Mouse (Mus musculus) hindbrain, embryonic 11.5 days (tissue): ENCODE results near the gene Emp3. TPM values are rescaled to one million over a fixed set of nuclear protein-coding genes. Genes with fewer than 3 reads are reported as not detected.
"Not testable (repeated sequence)": the region's sequence is repeated elsewhere in the genome, so short reads cannot be mapped to it uniquely, and the experiment has no call there.

Experiments
- ATAC-seq: fragments of 200-750 bp; cut with Nextera tagmentation; 2 replicates; pipeline ENCODE4 v1.8.0; 2017; ENCODE audit warnings: mild to moderate bottlenecking, moderate TSS enrichment, moderate library complexity; ENCODE audit not compliant: low FRiP score
- DNase-seq: peaks from one replicate; pipeline ENCODE4 v3.0.0-alpha.2; 2015; ENCODE audit warnings: low spot score
- H3K27ac ChIP-seq: fragments of 300-500 bp; sonication (generic); 2 replicates; pipeline ENCODE4 v1.5.1; 2014; ENCODE audit warnings: mild to moderate bottlenecking, low read depth, low read length
- H3K27me3 ChIP-seq: fragments of 300-500 bp; sonication (generic); 2 replicates; pipeline ENCODE4 v1.6.1; 2014; ENCODE audit warnings: mild to moderate bottlenecking, low read length, moderate library complexity, mixed read lengths; ENCODE audit not compliant: control insufficient read depth, insufficient read depth
- H3K36me3 ChIP-seq: fragments of 300-500 bp; sonication (generic); 2 replicates; pipeline ENCODE4 v1.6.1; 2014; ENCODE audit warnings: mild to moderate bottlenecking, low read length, moderate library complexity, mixed read lengths; ENCODE audit not compliant: control insufficient read depth, insufficient read depth
- H3K4me1 ChIP-seq: fragments of 300-500 bp; sonication (generic); replicated peaks from 2 replicates; pipeline ENCODE4 v1.6.1; 2014; ENCODE audit warnings: low read length, mixed read lengths; ENCODE audit not compliant: control insufficient read depth, insufficient read depth
- H3K4me2 ChIP-seq: fragments of 300-500 bp; sonication (generic); replicated peaks from 2 replicates; pipeline ENCODE4 v1.6.1; 2014; ENCODE audit warnings: mild to moderate bottlenecking, low read depth, low read length
- H3K4me3 ChIP-seq: fragments of 300-500 bp; sonication (generic); 2 replicates; pipeline ENCODE4 v1.5.1; 2014; ENCODE audit warnings: low read depth, low read length
- H3K9ac ChIP-seq: fragments of 300-500 bp; sonication (generic); 2 replicates; pipeline ENCODE4 v1.6.1; 2014; ENCODE audit warnings: low read depth, low read length
- H3K9me3 ChIP-seq: fragments of 300-500 bp; sonication (generic); 2 replicates; pipeline ENCODE4 v1.6.1; 2016; ENCODE audit warnings: low read length; ENCODE audit not compliant: control insufficient read depth
- WGBS: fragments of 180-500 bp; shearing (Covaris S2); extraction: QIAGEN DNeasy Blood & Tissue Kit; methylation state at CpG from one replicate; pipeline ENCODE4 v1.1.7; 2014; 5-methylcytosine and 5-hydroxymethylcytosine counted together
- polyA plus RNA-seq: library from polyadenylated mRNA; unstranded; fragments of >200 nt; fragmentation: Nextera tagmentation; extraction: Ambion mirVana; gene quantifications from 2 replicates; pipeline ENCODE4 v1.2.1, GENCODE M21; 2014

The Emp3 gene
- polyA plus RNA-seq, 1 experiment from 2014 or later: 40.5 TPM

GRCm38 (mm10) chr7:45906622-45907021, 14.6 kb downstream of the Emp3 start:
- Histone ChIP-seq H3K27me3 (no peaks in the 10 kb centered on the region), H3K4me2 (no peak overlapping the region), H3K9ac (no peak overlapping the region), H3K9me3 (no peaks in the 10 kb centered on the region), H3K4me1 (no peaks in the 10 kb centered on the region), H3K27ac (no peak overlapping the region), H3K4me3 (no peak overlapping the region), H3K36me3 (no peaks in the 10 kb centered on the region)
- no peak for ATAC-seq
- no peak for DNase-seq
- WGBS: 89% methylated on average over 9 of the region's 9 CpGs

- 87% methylated on average over 10 of the region's 12 CpGs for WGBS
- no peaks in the 10 kb centered on the region for H3K9me3 ChIP-seq
- no peak overlapping the region for H3K27ac ChIP-seq
- no peak overlapping the region for H3K4me2 ChIP-seq
- ATAC-seq: no peak
- H3K36me3 ChIP-seq: no peaks in the 10 kb centered on the region
- no peaks in the 10 kb centered on the region for H3K4me1 ChIP-seq
- peak; percentile 35 for DNase-seq
- H3K27me3 ChIP-seq: no peaks in the 10 kb centered on the region
- no peak overlapping the region for H3K9ac ChIP-seq
- H3K4me3 ChIP-seq: no peak overlapping the region
Observed at GRCm38 (mm10) chr7:45902481-45903002, 18.7 kb downstream of the Emp3 start.

- ATAC-seq (no peak), DNase-seq (peak; percentile 34)
- no peaks in the 10 kb centered on the region for H3K27me3 ChIP-seq
- H3K9me3 ChIP-seq: no peaks in the 10 kb centered on the region
- no peaks in the 10 kb centered on the region for H3K4me1 ChIP-seq
- WGBS: 57% methylated on average over 5 of the region's 5 CpGs
- H3K36me3 ChIP-seq: no peaks in the 10 kb centered on the region
- no peak overlapping the region for H3K4me2 ChIP-seq
- H3K9ac ChIP-seq: no peak overlapping the region
- no peak overlapping the region for H3K4me3 ChIP-seq
- H3K27ac ChIP-seq: no peak overlapping the region
Observed at GRCm38 (mm10) chr7:45901562-45901961, 19.6 kb downstream of the Emp3 start.

- H3K27ac ChIP-seq, H3K9ac ChIP-seq, H3K9me3 ChIP-seq, H3K4me2 ChIP-seq, H3K4me1 ChIP-seq, ATAC-seq, H3K36me3 ChIP-seq, H3K27me3 ChIP-seq, H3K4me3 ChIP-seq: not testable (repeated sequence)
- peak; percentile 42 for DNase-seq
- 56% methylated on average over 4 of the region's 4 CpGs for WGBS
Observed at GRCm38 (mm10) chr7:45898125-45898524, 23.1 kb downstream of the Emp3 start.

GRCm38 (mm10) chr7:45897258-45897757, 23.9 kb downstream of the Emp3 start:
- ATAC-seq (peak; percentile 79), DNase-seq (no peak)
- H3K36me3 ChIP-seq: no peaks in the 10 kb centered on the region
- H3K4me3 ChIP-seq: peak overlapping the region; percentile 46
- 0 out of 2 replicates have a peak overlapping the region, but pooled peaks have one; percentile 1 for H3K27ac ChIP-seq
- under 1% methylated on average over 19 of the region's 19 CpGs for WGBS
- H3K27me3 ChIP-seq: no peaks in the 10 kb centered on the region
- H3K9me3 ChIP-seq: no peaks in the 10 kb centered on the region
- no peaks in the 10 kb centered on the region for H3K4me1 ChIP-seq
- H3K9ac ChIP-seq: peak overlapping the region; percentile 62
- peak overlapping the region; percentile 71 for H3K4me2 ChIP-seq

- Histone ChIP-seq H3K27me3 (no peaks in the 10 kb centered on the region), H3K9ac (peak within 1 kb of the TSS; percentile 62), H3K4me2 (peak within 1 kb of the TSS; percentile 71), H3K4me1 (no peaks in the 10 kb centered on the region), H3K9me3 (no peaks in the 10 kb centered on the region), H3K36me3 (no peaks in the 10 kb centered on the region), H3K4me3 (peak within 1 kb of the TSS; percentile 46), H3K27ac (0 out of 2 replicates have a peak within 1 kb of the TSS, but pooled peaks have one; percentile 1)
- peak; percentile 91 for ATAC-seq
- WGBS: 2% methylated on average over 40 of the region's 40 CpGs
- peak; percentile 98 for DNase-seq
Observed at GRCm38 (mm10) chr7:45896517-45897257, 24.5 kb downstream of the Emp3 start, which contains the start of the genes Syngr4 and Tmem143. Gene Syngr4 (minus strand): TSS chr7:45896714. Gene Tmem143 (plus strand): TSS chr7:45896941.

- peak; percentile 28 for ATAC-seq
- no peaks in the 10 kb centered on the region for H3K27me3 ChIP-seq
- no peak overlapping the region for H3K27ac ChIP-seq
- H3K9ac ChIP-seq: no peak overlapping the region
- H3K4me2 ChIP-seq: peak overlapping the region; percentile 31
- H3K4me1 ChIP-seq: no peaks in the 10 kb centered on the region
- no peaks in the 10 kb centered on the region for H3K36me3 ChIP-seq
- WGBS: 76% methylated on average over 6 of the region's 6 CpGs
- DNase-seq: no peak
- no peak overlapping the region for H3K4me3 ChIP-seq
- H3K9me3 ChIP-seq: no peaks in the 10 kb centered on the region
Observed at GRCm38 (mm10) chr7:45895931-45896516, 25.2 kb downstream of the Emp3 start.

- Histone ChIP-seq H3K36me3 (no peaks in the 10 kb centered on the region), H3K4me3 (no peak overlapping the region), H3K4me2 (no peak overlapping the region), H3K9ac (no peak overlapping the region), H3K27me3 (no peaks in the 10 kb centered on the region), H3K27ac (no peak overlapping the region), H3K4me1 (no peaks in the 10 kb centered on the region), H3K9me3 (no peaks in the 10 kb centered on the region)
- 80% methylated on average over 2 of the region's 2 CpGs for WGBS
- DNase-seq (no peak), ATAC-seq (no peak)
Observed at GRCm38 (mm10) chr7:45892651-45893050, 28.6 kb downstream of the Emp3 start.
